Mouse (Mus musculus): ENCODE results near the gene Clybl.

- TF ChIP-seq POLR2A (IDR thresholded peaks at IDR 0.05; ENCODE audit: insufficient read length, low read depth) (no peak), MAX (IDR thresholded peaks at IDR 0.05; ENCODE audit: low read depth) (no peak), TCF12 (IDR thresholded peaks at IDR 0.05; ENCODE audit: insufficient read depth, poor library complexity, severe bottlenecking) (no peak), MYOG (IDR thresholded peaks at IDR 0.05; ENCODE audit: control insufficient read depth in 1 of 3, insufficient read depth in 1 of 3, insufficient read length in 2 of 3, low read depth in 2 of 3) (no peak), USF1 (IDR thresholded peaks at IDR 0.05; ENCODE audit: low read depth) (no peak), CEBPB (IDR thresholded peaks at IDR 0.05; ENCODE audit: insufficient read depth, poor library complexity, severe bottlenecking) (no peak), POLR2AphosphoS2 (IDR thresholded peaks at IDR 0.05; ENCODE audit: insufficient read length, low read depth) (no peak), SRF (IDR thresholded peaks at IDR 0.05; ENCODE audit: control insufficient read depth, insufficient read length, low read depth) (no peak), REST (IDR thresholded peaks at IDR 0.05; ENCODE audit: insufficient read depth, insufficient read length) (no peak), TCF3 (IDR thresholded peaks at IDR 0.05; ENCODE audit: insufficient read length, low read depth) (no peak), E2F4 (IDR thresholded peaks at IDR 0.05; ENCODE audit: insufficient read depth) (no peak), MYOD1 (IDR thresholded peaks at IDR 0.05; ENCODE audit: control insufficient read depth in 1 of 3, insufficient read length in 2 of 3, low read depth in 2 of 3) (no peak)
These were observed 202.4 kb downstream of the Clybl start for GRCm38 (mm10) chr14:122383931-122384330.
